15 mouse cellular contexts compared by ENCODE assay signal in the genomic region with DNA sequence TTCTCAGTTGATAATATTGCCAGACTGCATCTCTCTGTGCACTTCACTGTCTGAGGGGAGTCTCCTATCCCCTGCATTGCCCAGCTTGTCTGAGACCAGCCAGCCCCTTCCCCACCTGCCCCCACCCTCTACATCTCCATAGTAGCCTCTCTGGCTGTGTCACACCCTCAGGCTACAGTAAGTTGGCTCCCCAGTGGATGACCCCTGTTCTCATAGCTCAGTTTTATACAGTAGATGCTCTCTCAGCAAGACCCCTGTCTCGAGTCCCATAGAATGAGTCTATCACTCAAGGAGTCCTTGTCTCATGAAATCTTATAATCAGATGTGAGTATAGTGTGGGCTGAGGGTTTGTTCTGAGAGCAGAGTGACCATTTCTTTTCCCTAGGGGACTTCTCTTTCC.
"Had no signal": no experiment of that assay in that cellular context is flagged by ENCODE, and none has a peak within 500 bp of the region (broad histone marks: within the 10 kb centered on the region; RNA-seq: fewer than 3 reads in every experiment).

No protein-coding gene starts in this region.

- H3K27ac ChIP-seq: intestine, embryonic 15.5 days; left cerebral cortex, adult 2 months; limb, embryonic 10.5 days; liver, embryonic 15.5 days; neural tube, embryonic 12.5 days had no signal

- H3K4me1 ChIP-seq: intestine, embryonic 15.5 days; liver, embryonic 15.5 days; neural tube, embryonic 12.5 days had no signal

- H3K27me3 ChIP-seq: intestine, embryonic 15.5 days; liver, embryonic 15.5 days; neural tube, embryonic 12.5 days had no signal

- DNase-seq: kidney, adult 18-20 months; kidney, postnatal 14 days; lung, adult 2 months; lung, postnatal 36 days; right cerebral cortex, postnatal 4 days; spleen, adult 18-20 months; thymus, adult 2 months; thymus, postnatal 25 days had no signal

- H3K4me2 ChIP-seq: intestine, embryonic 15.5 days; liver, embryonic 11.5 days; liver, embryonic 15.5 days; neural tube, embryonic 12.5 days had no signal

- H3K9ac ChIP-seq: intestine, embryonic 15.5 days; liver, embryonic 15.5 days; neural tube, embryonic 12.5 days had no signal

- H3K9me3 ChIP-seq: intestine, embryonic 15.5 days; limb, embryonic 10.5 days; liver, embryonic 15.5 days; neural tube, embryonic 12.5 days had no signal

- H3K4me3 ChIP-seq: intestine, embryonic 15.5 days; left cerebral cortex, adult 2 months; limb, embryonic 10.5 days; liver, embryonic 15.5 days; neural tube, embryonic 12.5 days had no signal

- ATAC-seq: intestine, embryonic 15.5 days; lung, postnatal 0 days had no signal

- H3K36me3 ChIP-seq: intestine, embryonic 15.5 days; liver, embryonic 15.5 days had no signal
